ENCODE assay signal across 14 mouse cellular contexts in the genomic region with DNA sequence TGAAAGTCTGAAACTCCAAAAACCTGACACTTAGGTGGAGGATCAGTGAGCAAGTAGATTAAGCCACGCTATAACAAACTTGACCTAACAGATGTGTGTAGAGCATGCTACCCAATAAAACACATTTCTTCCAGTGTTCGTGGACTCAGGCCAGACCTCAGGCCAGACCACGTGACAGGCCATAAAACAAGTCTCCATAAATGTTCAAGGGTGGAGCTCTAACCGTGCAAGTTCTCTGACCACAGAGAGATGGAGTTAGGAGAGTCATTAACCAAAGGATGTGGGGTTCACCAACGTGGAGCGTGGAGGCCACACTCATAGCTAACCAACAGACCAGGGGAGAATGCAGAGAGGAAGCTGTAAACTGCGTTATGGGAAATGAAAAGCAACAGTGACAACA. TPM values are rescaled to one million over a fixed set of nuclear protein-coding genes. Genes with fewer than 3 reads are reported as not detected.
DNase-seq lines count a peak whose midpoint lies in the region; ATAC-seq lines count a peak whose summit lies in the region.
"Had no signal": no experiment of that assay in that cellular context is flagged by ENCODE, and none has a peak within 500 bp of the region (broad histone marks: within the 10 kb centered on the region; RNA-seq: fewer than 3 reads in every experiment).

No protein-coding gene starts in this region.

- no peaks in the 10 kb centered on the region for H3K9me3 ChIP-seq in embryonic facial prominence, embryonic 14.5 days (ENCODE audit: control insufficient read depth, low read length)
- H3K9me3 ChIP-seq in embryonic facial prominence, embryonic 10.5 days: no peaks in the 10 kb centered on the region
- H3K9me3 ChIP-seq in limb, embryonic 11.5 days (ENCODE audit: control insufficient read depth, low read length): no peaks in the 10 kb centered on the region
- H3K9me3 ChIP-seq: heart, embryonic 13.5 days; hindbrain, embryonic 15.5 days; midbrain, embryonic 12.5 days; neural tube, embryonic 13.5 days had no signal

- no peak for ATAC-seq in embryonic facial prominence, embryonic 14.5 days (ENCODE audit: low read depth)
- ATAC-seq in limb, embryonic 11.5 days (ENCODE audit: insufficient number of reproducible peaks, low FRiP score, low TSS enrichment, low read depth): peak; percentile 68; the same call in 1 of the 2 replicates
- ATAC-seq: liver, postnatal 0 days had no signal

- no peak overlapping the region for H3K4me3 ChIP-seq in embryonic facial prominence, embryonic 14.5 days (ENCODE audit: low read depth, low read length)
- H3K4me3 ChIP-seq in embryonic facial prominence, embryonic 10.5 days: no peak overlapping the region
- H3K4me3 ChIP-seq in limb, embryonic 11.5 days (ENCODE audit: low read depth, low read length): no peak overlapping the region
- H3K4me3 ChIP-seq: heart, embryonic 13.5 days; hindbrain, embryonic 15.5 days; midbrain, embryonic 12.5 days; neural tube, embryonic 13.5 days had no signal

- WGBS in embryonic facial prominence, embryonic 14.5 days: 69% methylated on average over 7 of the region's 7 CpGs
- 80% methylated on average over 7 of the region's 7 CpGs for WGBS in embryonic facial prominence, embryonic 10.5 days
- WGBS in limb, embryonic 11.5 days: 24% methylated on average over 7 of the region's 7 CpGs

- peak; percentile 57 for DNase-seq in embryonic facial prominence, embryonic 14.5 days (ENCODE audit: low spot score)
- no peak for DNase-seq in embryonic facial prominence, embryonic 10.5 days (ENCODE audit: low spot score)
- peak; percentile 6 for DNase-seq in adipocyte (ENCODE audit: low spot score)
- DNase-seq in kidney, adult 8-10 months: peak; percentile 46 to 49
- peak; percentile 46 for DNase-seq in limb, embryonic 11.5 days (ENCODE audit: low spot score)
- DNase-seq in right cerebral cortex, adult 2 months (ENCODE audit: low spot score in 2 of 2): no peak
- no peak for DNase-seq in retina, postnatal 1 day
- no peak for DNase-seq in spleen, adult 12 weeks (ENCODE audit: low spot score)
- DNase-seq: cerebellum, postnatal 10 days; liver, postnatal 0 days had no signal

- H3K9ac ChIP-seq in embryonic facial prominence, embryonic 14.5 days (ENCODE audit: low read depth, low read length): no peak overlapping the region
- no peak overlapping the region for H3K9ac ChIP-seq in limb, embryonic 11.5 days (ENCODE audit: low read length)
- H3K9ac ChIP-seq: heart, embryonic 13.5 days; hindbrain, embryonic 15.5 days; liver, postnatal 0 days; midbrain, embryonic 12.5 days; neural tube, embryonic 13.5 days had no signal

- no peaks in the 10 kb centered on the region for H3K27me3 ChIP-seq in embryonic facial prominence, embryonic 14.5 days (replicated peaks; ENCODE audit: control insufficient read depth, insufficient read depth, low read length)
- H3K27me3 ChIP-seq in embryonic facial prominence, embryonic 10.5 days (replicated peaks; ENCODE audit: low read depth, poor library complexity, severe bottlenecking): no peaks in the 10 kb centered on the region
- H3K27me3 ChIP-seq in limb, embryonic 11.5 days (ENCODE audit: control insufficient read depth, insufficient read depth, low read length): no peaks in the 10 kb centered on the region
- H3K27me3 ChIP-seq: heart, embryonic 13.5 days; hindbrain, embryonic 15.5 days; midbrain, embryonic 12.5 days; neural tube, embryonic 13.5 days had no signal

- no peak overlapping the region for H3K27ac ChIP-seq in embryonic facial prominence, embryonic 14.5 days (replicated peaks; ENCODE audit: low read depth, low read length)
- H3K27ac ChIP-seq in embryonic facial prominence, embryonic 10.5 days (replicated peaks): no peak overlapping the region
- peak overlapping the region; percentile 21; the same call in 1 of the 2 replicates for H3K27ac ChIP-seq in limb, embryonic 11.5 days (replicated peaks; ENCODE audit: low read depth, low read length)
- H3K27ac ChIP-seq: heart, embryonic 13.5 days; hindbrain, embryonic 15.5 days; midbrain, embryonic 12.5 days; neural tube, embryonic 13.5 days had no signal

- H3K4me1 ChIP-seq in embryonic facial prominence, embryonic 14.5 days (ENCODE audit: control insufficient read depth, insufficient read depth, low read length): 0 out of 2 replicates have a peak, but pooled peaks cover 1% of the 10 kb centered on the region
- H3K4me1 ChIP-seq in embryonic facial prominence, embryonic 10.5 days: no peaks in the 10 kb centered on the region
- H3K4me1 ChIP-seq in limb, embryonic 11.5 days (ENCODE audit: control insufficient read depth, insufficient read depth, low read length): no peaks in the 10 kb centered on the region
- H3K4me1 ChIP-seq: heart, embryonic 13.5 days; hindbrain, embryonic 15.5 days; midbrain, embryonic 12.5 days; neural tube, embryonic 13.5 days had no signal

- no peaks in the 10 kb centered on the region for H3K36me3 ChIP-seq in embryonic facial prominence, embryonic 14.5 days (ENCODE audit: control insufficient read depth, insufficient read depth, low read length)
- no peaks in the 10 kb centered on the region for H3K36me3 ChIP-seq in embryonic facial prominence, embryonic 10.5 days (replicated peaks)
- H3K36me3 ChIP-seq in limb, embryonic 11.5 days (ENCODE audit: control insufficient read depth, insufficient read depth, low read length): no peaks in the 10 kb centered on the region
- H3K36me3 ChIP-seq: heart, embryonic 13.5 days; hindbrain, embryonic 15.5 days; midbrain, embryonic 12.5 days; neural tube, embryonic 13.5 days had no signal

- no peak overlapping the region for H3K4me2 ChIP-seq in embryonic facial prominence, embryonic 14.5 days (ENCODE audit: low read depth, low read length)
- no peak overlapping the region for H3K4me2 ChIP-seq in limb, embryonic 11.5 days (ENCODE audit: low read depth, severe bottlenecking)
- H3K4me2 ChIP-seq: heart, embryonic 13.5 days; hindbrain, embryonic 15.5 days; midbrain, embryonic 12.5 days; neural tube, embryonic 13.5 days had no signal

RNA-seq across cellular contexts. Expression of a gene that starts 35.3 kb away (rescaled TPM):
- polyA plus RNA-seq in embryonic facial prominence, embryonic 14.5 days (2014; fragmentation: Nextera tagmentation; extraction: Ambion mirVana): 59.8 and 66.8 TPM in 2 replicates
- polyA plus RNA-seq in embryonic facial prominence, embryonic 10.5 days (2016; fragmentation: Nextera tagmentation; extraction: Ambion mirVana): 88.2 and 95.5 TPM in 2 replicates
- 46.8 and 51.0 TPM in 2 replicates for polyA plus RNA-seq in limb, embryonic 11.5 days (2014; fragmentation: Nextera tagmentation; extraction: Ambion mirVana)

Comparison
In these comparisons a context has a peak if more than half of its experiments do, and no peak if none do; other contexts are left out.
1. DNase-seq: peak in embryonic facial prominence, embryonic 14.5 days (single experiment), adipocyte (single experiment), kidney, adult 8-10 months (2 of 2) and limb, embryonic 11.5 days (single experiment); none in embryonic facial prominence, embryonic 10.5 days (single experiment), right cerebral cortex, adult 2 months (0 of 2), retina, postnatal 1 day (single experiment) and spleen, adult 12 weeks (single experiment).